Mouse (Mus musculus): ENCODE results near the gene Ntng1.

DNA sequence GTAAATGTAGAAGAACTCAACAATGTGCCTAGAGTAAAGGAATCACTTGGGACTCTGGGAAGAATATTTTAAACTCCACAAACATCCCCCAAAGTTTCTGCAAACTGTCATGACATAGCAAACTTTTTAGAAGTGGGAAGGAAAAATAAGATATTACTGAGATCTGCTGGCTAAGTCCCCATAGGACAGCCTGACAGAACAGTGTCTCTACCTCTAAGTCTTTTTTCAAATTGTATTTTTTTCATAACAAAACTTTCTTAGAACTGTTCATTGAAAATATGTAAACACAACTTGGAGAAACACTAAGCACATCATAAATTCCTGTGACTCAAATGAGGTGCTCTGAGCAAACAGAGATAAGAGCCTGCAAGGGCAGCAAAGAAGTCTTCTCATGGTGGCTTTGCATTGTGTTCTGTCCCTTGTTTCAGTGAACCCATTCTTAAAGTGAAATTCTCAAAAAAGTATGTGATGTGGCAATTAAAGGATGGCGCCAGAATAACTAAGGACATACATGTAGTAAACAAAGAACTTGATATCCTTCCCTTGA, 100.1 kb downstream of the Ntng1 start:
- TF ChIP-seq CTCF (IDR thresholded peaks at IDR 0.05; ENCODE audit: low read depth, low read length) (no peak), POLR2A (IDR thresholded peaks at IDR 0.05; ENCODE audit: extremely low read depth, insufficient read depth, low read length) (no peak)
